Mouse (Mus musculus): Measurements from ENCODE around the gene Peg12.

The Peg12 gene

DNA sequence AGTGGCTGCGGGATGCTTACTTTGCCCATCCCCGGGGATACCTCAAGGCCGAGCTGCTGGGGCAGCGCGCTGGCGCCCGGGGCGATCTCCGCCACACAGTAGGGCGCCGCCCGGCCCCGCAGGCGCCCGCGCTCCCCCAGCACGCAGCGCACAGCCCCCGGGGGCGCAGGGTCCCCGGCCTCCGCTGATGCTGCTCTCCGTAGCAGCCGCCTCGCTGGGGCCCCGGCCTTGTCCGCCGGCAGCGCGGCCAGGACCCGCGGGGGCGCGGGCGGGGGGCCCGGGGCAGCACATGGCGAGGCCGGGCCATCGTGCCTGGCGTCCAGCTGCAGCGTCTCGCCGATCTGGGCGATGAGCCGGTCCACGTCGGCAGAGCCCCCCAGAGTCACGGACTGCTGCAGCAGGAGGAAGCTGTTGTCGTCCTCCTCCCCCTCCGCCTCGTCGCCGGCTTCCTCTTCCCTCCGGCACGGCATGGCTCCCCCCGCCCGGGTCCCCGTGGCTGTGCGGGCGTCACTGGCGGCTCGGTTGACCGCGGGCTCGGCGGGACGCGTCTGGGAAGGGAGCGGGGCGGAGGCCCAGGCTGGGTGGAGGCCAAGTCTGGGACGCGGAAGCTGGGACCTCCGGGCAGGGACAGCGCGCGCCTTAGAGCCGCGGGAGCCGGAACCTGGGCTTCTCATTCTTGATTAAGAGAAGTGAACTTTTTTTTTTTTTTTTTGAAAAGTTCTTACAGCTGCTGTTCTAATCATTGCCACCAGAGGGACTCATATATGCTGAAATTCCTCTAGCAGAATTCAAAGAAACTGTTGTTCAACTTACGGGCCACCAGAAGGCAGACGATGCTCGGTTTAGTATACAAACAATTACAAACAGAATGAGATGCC lies at the start of gene Peg12:
Gene Peg12, minus strand, starts transcription at position 633 of the 878 bp plus-strand sequence.
- DNase-seq (ENCODE audit: extremely low spot score, low read depth, low spot score) = no peak

DNA sequence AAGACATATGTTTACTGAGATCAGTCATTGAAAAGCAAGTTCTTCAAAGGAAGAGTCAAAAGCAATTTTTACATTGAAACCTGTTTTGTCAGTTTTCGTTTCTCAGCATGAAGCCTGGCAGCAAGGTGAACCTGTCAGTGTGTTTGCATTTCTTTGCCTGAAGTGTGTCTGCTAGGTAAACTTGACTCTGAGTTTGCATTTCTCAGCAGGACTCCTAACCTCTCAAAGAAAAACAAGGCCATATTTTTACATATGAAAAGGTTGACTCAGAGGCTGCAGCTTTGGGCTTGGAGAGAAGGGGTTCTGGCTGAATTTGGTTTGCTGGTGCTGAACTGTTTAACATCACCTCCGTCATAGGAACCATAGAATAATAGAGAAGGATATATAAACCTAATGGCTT lies 21.8 kb upstream of the Peg12 start:
- DNase-seq (ENCODE audit: extremely low spot score, low read depth, low spot score) = no peak

DNA sequence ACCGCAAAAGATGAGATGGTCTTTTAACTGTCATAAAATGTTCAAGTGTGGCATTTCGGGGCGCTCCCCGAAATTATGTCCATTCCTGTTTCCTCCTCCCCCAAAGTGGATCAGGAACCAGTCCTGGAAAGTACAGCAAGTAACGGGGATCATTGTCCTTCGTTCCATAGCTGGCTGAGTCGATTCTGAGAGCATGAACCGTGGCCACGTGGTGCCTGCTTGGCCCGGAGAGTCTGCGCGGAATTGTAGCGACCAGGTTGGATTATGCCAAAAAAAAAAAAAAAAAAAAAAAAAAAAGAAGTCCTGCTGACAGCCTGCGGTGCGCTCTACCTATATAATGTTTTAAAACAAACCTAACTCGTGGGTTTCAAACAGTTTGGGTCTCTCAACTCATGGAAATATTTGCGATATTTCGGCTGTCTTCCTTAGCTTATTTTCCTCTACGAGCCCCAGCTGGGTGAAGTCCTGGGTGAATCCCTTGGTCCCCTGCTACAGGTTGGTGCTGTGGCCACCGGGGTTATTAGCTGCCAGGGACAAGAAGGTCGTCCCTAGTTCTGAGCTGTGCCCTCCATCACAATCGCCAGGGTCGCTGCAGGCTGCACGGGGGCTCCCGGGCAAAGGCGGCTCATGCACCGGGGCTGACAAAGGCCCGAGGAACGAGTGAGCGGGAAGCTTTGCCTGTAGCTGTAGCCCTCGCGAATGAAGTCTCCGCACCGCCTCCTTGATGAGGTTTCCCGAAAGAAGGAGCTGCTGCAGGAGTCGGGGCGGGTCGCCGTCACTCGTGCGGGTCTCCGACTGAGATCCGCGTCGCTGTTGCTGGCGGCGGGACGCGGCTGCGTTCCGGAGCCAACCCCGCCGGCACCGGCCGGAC lies 1.1 kb downstream of the Peg12 start:
- no peak for DNase-seq (ENCODE audit: extremely low spot score, low read depth, low spot score)

DNA sequence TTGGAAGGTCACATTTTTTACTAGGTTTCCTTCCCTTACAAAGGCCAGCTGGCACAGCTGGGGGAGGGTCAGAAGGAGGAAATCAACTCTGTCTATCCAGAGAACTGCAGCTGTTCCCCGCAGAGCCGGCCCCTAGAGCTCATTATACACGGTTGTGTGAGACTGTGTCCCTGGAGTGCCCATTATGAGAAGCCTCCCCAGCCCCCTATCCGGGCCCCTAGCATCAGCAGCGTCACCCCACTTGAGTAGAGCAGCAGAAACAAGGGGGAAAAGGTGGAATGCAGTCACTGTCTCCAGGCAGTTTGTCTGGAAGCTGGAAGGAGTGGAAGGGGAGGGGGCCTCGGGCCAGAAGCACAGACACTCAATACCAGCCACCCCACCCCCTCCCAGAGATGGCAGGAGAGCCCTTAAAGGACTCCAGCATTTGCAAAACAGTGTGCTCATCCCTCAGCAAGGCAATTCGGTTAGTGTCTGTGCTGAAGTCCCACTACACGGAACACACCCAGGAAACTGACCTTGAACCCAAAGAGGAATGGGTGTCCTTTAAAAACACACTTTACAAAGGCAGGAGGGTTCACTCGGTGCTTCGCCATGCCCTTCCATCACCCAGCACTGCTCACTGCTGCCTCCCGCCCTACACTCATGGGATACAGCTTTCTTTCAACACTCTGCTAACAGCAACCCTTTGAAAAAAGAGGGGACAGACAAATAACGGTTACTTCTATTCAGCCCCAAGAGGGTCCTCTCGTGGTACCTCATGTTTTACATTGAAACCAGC lies 1.9 kb downstream of the Peg12 start:
- no peak for DNase-seq (ENCODE audit: extremely low spot score, low read depth, low spot score)

DNA sequence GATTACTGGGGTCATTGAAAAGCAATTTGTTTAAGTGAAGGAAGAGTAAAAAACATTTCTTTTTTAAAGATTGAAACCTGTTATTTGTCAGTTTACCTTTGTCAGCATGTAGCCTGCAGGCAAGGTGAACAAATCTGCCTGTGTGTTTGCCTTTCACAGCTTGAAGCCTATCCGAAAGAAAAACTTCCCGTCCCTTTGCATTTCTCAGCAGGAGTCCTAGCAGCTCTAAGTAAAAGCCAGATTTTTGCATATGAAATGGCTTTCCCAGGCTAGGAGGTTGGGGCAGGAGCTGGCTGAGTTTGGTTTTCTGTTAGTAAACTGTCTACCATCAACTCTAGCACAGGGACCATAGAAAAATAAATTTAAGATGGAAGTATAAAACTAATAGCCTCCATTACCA lies 12.0 kb downstream of the Peg12 start:
- DNase-seq (ENCODE audit: extremely low spot score, low read depth, low spot score) = no peak

DNA sequence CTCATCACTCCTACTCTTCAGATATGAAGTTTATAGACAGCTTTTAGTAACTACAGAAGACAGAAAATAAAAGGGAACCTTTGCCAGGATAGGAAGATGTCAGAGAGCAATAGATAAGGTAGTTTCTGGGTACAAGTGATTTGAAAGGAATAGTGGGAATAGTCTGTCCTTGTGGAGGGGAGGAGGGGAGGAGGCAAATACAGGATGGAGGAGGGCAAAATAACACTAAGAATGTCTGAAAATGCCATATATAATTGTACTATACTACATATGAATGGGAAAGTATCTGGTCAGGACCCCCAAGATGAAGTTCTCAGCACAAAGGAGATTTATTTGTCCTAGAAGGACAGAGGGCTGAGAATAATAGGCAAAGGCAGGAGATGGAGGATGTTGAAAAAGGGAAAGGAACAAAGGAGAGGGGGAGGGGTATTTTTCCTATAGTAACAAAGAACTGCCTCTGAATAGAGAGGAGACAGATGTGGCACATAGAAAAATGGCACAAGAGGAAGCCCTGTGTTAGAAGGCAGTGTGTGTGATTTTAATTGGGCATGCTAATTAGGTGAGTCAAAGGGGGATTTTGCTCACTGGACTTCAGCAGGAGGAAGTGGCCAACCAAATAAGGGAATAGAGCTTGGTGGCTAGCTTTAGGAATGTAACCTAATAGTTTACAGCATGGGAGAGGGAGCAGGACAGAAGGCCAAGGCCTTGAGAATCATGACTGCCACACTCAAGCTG lies 18.7 kb downstream of the Peg12 start:
- DNase-seq (ENCODE audit: extremely low spot score, low read depth, low spot score) = no peak

DNA sequence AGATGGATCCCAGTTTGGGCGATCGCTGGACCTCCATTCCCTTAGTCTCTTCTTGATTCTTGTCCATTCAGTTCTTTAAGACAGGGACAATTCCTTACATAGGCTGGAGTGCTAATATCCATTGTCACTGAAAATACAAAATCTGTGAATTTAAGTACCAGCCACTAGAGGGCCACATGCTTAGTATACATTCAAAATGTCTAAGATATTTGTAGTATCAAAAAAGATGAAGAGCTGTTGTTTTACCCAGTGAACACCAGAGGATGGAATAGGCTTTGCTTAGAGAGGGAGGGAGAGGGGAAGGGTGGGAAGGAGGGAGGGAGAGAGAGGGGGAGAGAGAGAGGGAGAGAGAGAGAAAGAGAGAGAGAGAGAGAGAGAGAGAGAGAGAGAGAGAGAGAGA lies 27.9 kb downstream of the Peg12 start:
- no peak for DNase-seq (ENCODE audit: extremely low spot score, low read depth, low spot score)

DNA sequence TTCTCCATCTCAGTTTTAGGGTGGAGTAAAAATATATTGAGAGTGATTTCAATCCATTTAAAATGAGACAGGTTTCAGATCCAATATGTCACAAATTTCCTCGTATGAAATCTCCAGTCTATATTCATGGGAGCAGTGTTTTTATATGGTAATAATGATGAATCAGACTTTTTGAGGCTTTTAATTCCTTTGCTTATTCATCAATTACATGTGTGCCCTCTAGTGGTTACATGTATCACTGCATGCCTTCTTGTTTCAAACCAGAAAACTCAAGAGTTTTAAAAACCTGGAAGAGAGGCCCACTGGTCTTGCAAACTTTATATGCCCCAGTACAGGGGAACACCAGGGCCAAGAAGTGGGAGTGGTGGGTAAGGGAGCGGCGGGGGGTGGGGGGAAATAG lies 31.1 kb downstream of the Peg12 start:
- no peak for DNase-seq (ENCODE audit: extremely low spot score, low read depth, low spot score)

DNA sequence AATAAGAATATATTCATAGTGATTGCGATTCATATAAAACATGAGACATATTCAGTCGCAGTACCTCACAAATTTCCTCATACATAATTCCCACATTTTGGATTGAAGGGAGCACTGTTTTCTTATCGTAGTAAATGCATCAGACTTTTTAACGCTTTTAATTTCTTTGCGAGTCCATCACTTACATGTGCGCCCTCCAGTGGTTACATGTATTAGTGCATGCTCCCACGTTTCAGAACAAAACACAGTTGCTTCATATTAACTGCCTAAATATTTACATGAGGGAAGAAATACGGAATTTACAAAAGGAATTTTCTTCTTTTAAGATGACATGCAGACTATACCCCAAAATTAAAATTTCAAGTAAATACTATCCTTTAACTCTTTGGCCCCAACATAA lies 36.0 kb downstream of the Peg12 start:
- no peak for DNase-seq (ENCODE audit: extremely low spot score, low read depth, low spot score)

DNA sequence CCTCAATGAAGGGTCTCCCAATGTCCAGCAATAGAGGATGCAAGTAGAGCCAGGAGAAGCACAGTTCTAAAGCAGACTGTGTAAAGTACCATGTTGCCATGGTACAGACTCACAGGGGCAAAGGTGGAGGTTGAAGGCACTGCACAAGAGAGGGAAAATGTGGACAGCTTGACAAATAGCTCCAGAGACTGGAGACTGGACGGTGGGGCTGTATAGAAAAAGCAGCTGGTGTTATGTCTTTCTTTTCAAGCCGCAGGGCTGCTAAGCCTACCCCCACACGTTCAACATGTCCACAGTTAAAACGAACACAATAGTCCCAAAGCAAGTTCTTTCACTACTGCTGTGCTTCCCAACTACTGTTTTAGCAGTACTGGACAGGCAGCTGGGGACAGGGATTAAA lies 41.1 kb downstream of the Peg12 start:
- DNase-seq (ENCODE audit: extremely low spot score, low read depth, low spot score) = no peak

DNA sequence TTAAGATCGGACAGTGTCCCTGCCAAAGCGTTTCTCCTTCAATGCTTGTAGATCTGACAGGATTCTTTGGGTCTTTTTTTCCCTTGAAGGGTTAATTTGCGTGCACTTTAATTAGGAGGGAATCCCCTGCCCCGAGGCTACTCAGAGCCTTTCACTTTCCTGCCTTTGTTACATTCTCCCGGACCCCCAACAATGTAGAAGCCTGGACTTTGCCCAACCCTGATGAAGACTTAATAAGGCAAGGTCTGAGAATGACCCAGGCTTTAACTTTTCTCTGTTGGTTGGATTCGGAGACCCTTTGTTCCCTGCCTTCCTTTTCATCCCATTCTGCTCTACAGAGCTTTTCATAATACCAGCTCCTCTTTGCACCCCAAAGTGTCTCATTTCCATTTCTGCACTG lies 43.7 kb downstream of the Peg12 start:
- DNase-seq (ENCODE audit: extremely low spot score, low read depth, low spot score) = no peak

DNA sequence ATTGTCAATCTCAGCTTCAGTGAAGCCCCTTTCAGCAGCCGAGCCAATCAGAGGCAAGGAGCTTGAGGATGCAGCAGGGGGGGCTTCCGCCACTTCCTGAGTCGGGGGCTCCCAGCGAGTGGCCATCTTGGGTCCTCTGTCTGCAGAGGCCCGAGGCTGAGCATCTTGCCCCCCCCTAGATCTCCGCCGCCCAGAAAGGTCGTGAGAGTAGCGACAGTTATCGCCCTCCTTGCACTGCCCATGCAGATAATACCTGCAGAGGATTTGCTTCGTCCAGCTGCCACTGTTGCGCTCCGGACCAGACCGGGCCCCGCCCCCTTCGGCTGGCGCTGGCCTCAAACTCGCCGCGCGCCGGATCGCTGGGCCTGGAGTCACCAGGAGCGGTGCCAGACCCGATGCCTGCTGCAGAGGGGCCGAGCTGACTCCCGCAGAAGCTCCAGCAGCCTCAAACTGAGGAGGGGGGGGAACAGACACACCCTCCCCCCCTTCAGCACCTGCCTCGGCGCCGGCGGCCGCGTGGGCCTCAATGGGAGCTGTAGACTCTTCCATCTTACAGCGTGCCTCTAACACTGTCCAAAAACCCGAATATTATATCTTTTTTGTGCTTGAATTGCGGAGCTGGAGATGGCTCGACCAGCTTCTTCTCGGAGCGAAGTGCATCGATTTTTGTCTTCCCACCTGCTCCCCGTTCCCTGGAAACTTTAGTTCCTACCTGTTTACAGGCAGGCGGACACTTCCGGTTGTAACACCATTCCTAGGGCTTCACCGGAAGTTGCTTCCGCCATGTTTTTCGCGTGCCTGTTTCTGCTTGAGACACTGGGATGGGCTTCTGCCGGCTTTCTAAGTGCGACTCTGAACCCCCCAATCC lies 44.6 kb downstream of the Peg12 start, which contains the start of gene Mkrn3:
Gene Mkrn3, minus strand, starts transcription at position 647 of the 868 bp plus-strand sequence.
- DNase-seq (ENCODE audit: extremely low spot score, low read depth, low spot score) = peak; percentile 85

DNA sequence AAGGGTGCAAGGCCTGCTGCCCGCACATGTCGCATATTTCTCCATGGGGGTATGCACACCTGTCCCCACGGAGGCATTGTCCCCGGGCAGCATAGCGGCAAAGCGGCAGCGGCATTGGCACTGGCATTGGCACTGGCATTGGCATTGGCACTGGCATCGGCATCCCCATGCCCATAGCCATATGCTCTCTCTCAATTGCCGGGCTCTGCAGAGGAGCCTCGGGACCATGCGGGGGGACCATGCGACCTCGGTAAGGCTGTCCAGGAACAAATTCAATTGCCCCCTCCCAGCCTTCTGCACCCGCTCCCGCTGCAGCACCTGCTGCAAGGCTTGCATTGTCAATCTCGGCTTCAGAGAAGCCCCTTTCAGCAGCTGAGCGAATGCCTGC lies 45.2 kb downstream of the Peg12 start:
- no peak for DNase-seq (ENCODE audit: extremely low spot score, low read depth, low spot score)

DNA sequence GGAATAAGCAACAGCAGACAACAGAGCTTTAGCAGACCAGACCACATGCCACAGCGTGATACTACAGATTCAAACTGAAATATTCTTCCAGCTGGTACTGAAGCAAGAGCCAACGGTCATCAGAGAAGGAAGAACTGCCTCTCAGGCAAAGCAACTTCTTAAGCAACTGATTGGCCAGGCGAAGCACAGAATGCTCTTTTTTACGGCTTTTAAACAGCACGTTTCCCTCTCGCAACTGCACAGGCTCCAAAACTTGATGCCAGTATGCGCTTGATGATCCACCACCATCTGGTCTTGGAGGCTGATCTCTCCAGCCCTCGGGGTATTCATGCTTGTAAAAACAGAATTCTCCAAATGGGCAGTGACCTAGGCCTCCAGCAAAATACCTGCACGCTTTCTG lies 46.0 kb downstream of the Peg12 start:
- no peak for DNase-seq (ENCODE audit: extremely low spot score, low read depth, low spot score)

DNA sequence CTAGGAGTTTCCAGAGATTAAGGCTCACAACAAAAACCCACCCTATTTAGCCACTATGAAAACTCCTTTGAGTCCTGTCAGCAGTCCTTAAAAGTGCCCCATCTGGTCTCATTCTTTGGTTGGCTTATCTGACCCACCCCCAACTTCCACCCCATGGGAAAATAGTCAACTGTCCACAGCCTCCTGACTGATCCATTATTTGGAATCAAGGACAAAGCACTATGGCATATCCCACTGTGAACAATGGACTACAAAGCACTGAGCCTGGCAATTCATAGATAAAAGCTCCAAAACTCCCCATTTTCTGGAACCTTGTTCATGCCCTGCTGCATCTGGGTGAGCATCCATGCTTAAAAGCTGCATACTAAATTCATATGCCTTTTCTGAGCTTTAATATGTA lies 48.1 kb downstream of the Peg12 start:
- no peak for DNase-seq (ENCODE audit: extremely low spot score, low read depth, low spot score)

DNA sequence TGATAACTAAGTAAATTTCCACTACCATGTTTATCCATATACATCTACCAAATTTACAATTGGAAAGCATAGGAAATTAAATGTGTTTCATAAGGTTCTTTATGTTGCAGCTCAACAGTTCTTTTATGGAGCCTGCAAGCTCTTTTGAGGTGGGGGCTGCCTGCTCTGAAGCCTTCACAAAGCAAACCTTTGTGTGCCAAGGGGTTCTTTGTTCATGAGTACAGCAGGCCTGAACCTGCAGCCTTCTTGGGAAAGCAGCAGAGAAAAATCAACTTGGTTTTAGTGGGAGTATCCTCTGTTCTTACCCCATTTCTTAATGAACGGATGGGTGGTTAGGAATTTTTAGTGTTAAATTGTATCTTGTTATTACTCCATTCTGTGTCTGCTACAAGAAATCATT lies 49.1 kb downstream of the Peg12 start:
- no peak for DNase-seq (ENCODE audit: extremely low spot score, low read depth, low spot score)

Measured in hindlimb bud, embryonic 11.5 days (tissue).